Mouse (Mus musculus) hindbrain, postnatal 0 days (tissue): ENCODE data around the gene C6. TPM values are rescaled to one million over a fixed set of nuclear protein-coding genes. Genes with fewer than 3 reads are reported as not detected.

Source experiments
- ATAC-seq: fragments of 200-750 bp; cut with Nextera tagmentation; 2 replicates; pipeline ENCODE4 v1.8.0; 2017; ENCODE audit warnings: mild to moderate bottlenecking, moderate TSS enrichment, moderate library complexity
- DNase-seq: peaks from one replicate; pipeline ENCODE4 v3.0.0-alpha.2; 2015; ENCODE audit warnings: low spot score
- H3K27ac ChIP-seq: fragments of 300-500 bp; sonication (generic); 2 replicates; pipeline ENCODE4 v1.5.1; 2014; ENCODE audit warnings: mild to moderate bottlenecking
- H3K27me3 ChIP-seq: fragments of 300-500 bp; sonication (generic); 2 replicates; pipeline ENCODE4 v1.6.1; 2014; ENCODE audit warnings: low read length, mixed read lengths; ENCODE audit not compliant: insufficient read depth
- H3K36me3 ChIP-seq: fragments of 300-500 bp; sonication (generic); 2 replicates; pipeline ENCODE4 v1.6.1; 2014; ENCODE audit warnings: low read length, mixed read lengths; ENCODE audit not compliant: insufficient read depth
- H3K4me1 ChIP-seq: fragments of 300-500 bp; sonication (generic); 2 replicates; pipeline ENCODE4 v1.6.1; 2014; ENCODE audit warnings: antibody characterized with exemption, low read length, mixed read lengths; ENCODE audit not compliant: insufficient read depth
- H3K4me2 ChIP-seq: fragments of 300-500 bp; sonication (generic); 2 replicates; pipeline ENCODE4 v1.6.1; 2014; ENCODE audit warnings: low read depth, mild to moderate bottlenecking, low read length, moderate library complexity, mixed read lengths
- H3K4me3 ChIP-seq: fragments of 300-500 bp; sonication (generic); 2 replicates; pipeline ENCODE4 v1.5.1; 2014; ENCODE audit warnings: low read length
- H3K9ac ChIP-seq: fragments of 300-500 bp; sonication (generic); replicated peaks from 2 replicates; pipeline ENCODE4 v1.6.1; 2014; ENCODE audit warnings: mild to moderate bottlenecking, low read length, moderate library complexity, mixed read lengths
- H3K9me3 ChIP-seq: fragments of 300-500 bp; sonication (generic); 2 replicates; pipeline ENCODE4 v1.6.1; 2016; ENCODE audit warnings: low read length, mixed read lengths
- CTCF ChIP-seq: IDR thresholded peaks from 2 replicates; pipeline ENCODE4 v1.5.1; 2016; ENCODE audit warnings: antibody characterized with exemption, control low read depth, low read depth
- WGBS: fragments of 180-500 bp; shearing (Covaris S2); extraction: QIAGEN DNeasy Blood & Tissue Kit; methylation state at CpG from one replicate; pipeline ENCODE4 v1.1.7; 2014; 5-methylcytosine and 5-hydroxymethylcytosine counted together
- polyA plus RNA-seq: library from polyadenylated mRNA; unstranded; fragments of >200 nt; fragmentation: Nextera tagmentation; extraction: Ambion mirVana; gene quantifications from 2 replicates; pipeline ENCODE4 v1.2.1, GENCODE M21; 2015
- total RNA-seq: library from RNA; depleted of rRNA; stranded (reverse); fragments of >200 nt; gene quantifications from 2 replicates; pipeline ENCODE4 v1.2.3, GENCODE M21; 2014; rRNA removed

The C6 gene
- total and polyA plus RNA-seq, 2 experiments from 2014 or later = 0.16 TPM; not detected in 1

- H3K27me3 ChIP-seq = no peaks in the 10 kb centered on the region
- no peak overlapping the region for H3K4me3 ChIP-seq
- DNase-seq = no peak
- H3K27ac ChIP-seq = no peak overlapping the region
- H3K4me2 ChIP-seq = no peak overlapping the region
- no peak for TF ChIP-seq CTCF
- H3K36me3 ChIP-seq = no peaks in the 10 kb centered on the region
- H3K9me3 ChIP-seq = no peaks in the 10 kb centered on the region
- no peaks in the 10 kb centered on the region for H3K4me1 ChIP-seq
- 92% methylated on average over 8 of the region's 8 CpGs for WGBS
- no peak for ATAC-seq
- no peak overlapping the region for H3K9ac ChIP-seq
Observed at GRCm38 (mm10) chr15:4821824-4822223, 94.8 kb downstream of the C6 start.

GRCm38 (mm10) chr15:4827736-4828135, 100.8 kb downstream of the C6 start:
- DNase-seq (no peak), ATAC-seq (no peak)
- Histone ChIP-seq H3K27ac (no peak overlapping the region), H3K27me3 (no peaks in the 10 kb centered on the region), H3K9me3 (no peaks in the 10 kb centered on the region), H3K4me1 (no peaks in the 10 kb centered on the region), H3K36me3 (no peaks in the 10 kb centered on the region), H3K4me2 (no peak overlapping the region), H3K9ac (no peak overlapping the region), H3K4me3 (no peak overlapping the region)
- no peak for TF ChIP-seq CTCF

- H3K4me1 ChIP-seq = no peaks in the 10 kb centered on the region
- ATAC-seq = no peak
- H3K9ac ChIP-seq = no peak overlapping the region
- no peaks in the 10 kb centered on the region for H3K36me3 ChIP-seq
- H3K4me2 ChIP-seq = no peak overlapping the region
- no peak overlapping the region for H3K4me3 ChIP-seq
- H3K9me3 ChIP-seq = no peaks in the 10 kb centered on the region
- no peak overlapping the region for H3K27ac ChIP-seq
- TF ChIP-seq CTCF = no peak
- H3K27me3 ChIP-seq = no peaks in the 10 kb centered on the region
- DNase-seq = no peak
- WGBS = 83% methylated on average over 3 of the region's 3 CpGs
Observed at GRCm38 (mm10) chr15:4836354-4836753, 109.4 kb downstream of the C6 start.

GRCm38 (mm10) chr15:4850015-4850414, 123.0 kb downstream of the C6 start:
- no peak overlapping the region for H3K4me2 ChIP-seq
- no peaks in the 10 kb centered on the region for H3K36me3 ChIP-seq
- TF ChIP-seq CTCF = no peak
- H3K9ac ChIP-seq = no peak overlapping the region
- DNase-seq (no peak), ATAC-seq (no peak)
- no peaks in the 10 kb centered on the region for H3K27me3 ChIP-seq
- no peak overlapping the region for H3K27ac ChIP-seq
- no peaks in the 10 kb centered on the region for H3K9me3 ChIP-seq
- H3K4me1 ChIP-seq = no peaks in the 10 kb centered on the region
- 86% methylated on average over 1 of the region's 1 CpGs for WGBS
- H3K4me3 ChIP-seq = no peak overlapping the region

Other genes with a start within 250 kb of the C6 start
- gene Mroh2b, start 171.6 kb downstream of the C6 start, total RNA-seq = not detected in 2 replicates
- not detected in 2 replicates for gene Mroh2b, start 171.6 kb downstream of the C6 start, polyA plus RNA-seq